8 mouse cellular contexts compared by ENCODE assay signal in the genomic region with DNA sequence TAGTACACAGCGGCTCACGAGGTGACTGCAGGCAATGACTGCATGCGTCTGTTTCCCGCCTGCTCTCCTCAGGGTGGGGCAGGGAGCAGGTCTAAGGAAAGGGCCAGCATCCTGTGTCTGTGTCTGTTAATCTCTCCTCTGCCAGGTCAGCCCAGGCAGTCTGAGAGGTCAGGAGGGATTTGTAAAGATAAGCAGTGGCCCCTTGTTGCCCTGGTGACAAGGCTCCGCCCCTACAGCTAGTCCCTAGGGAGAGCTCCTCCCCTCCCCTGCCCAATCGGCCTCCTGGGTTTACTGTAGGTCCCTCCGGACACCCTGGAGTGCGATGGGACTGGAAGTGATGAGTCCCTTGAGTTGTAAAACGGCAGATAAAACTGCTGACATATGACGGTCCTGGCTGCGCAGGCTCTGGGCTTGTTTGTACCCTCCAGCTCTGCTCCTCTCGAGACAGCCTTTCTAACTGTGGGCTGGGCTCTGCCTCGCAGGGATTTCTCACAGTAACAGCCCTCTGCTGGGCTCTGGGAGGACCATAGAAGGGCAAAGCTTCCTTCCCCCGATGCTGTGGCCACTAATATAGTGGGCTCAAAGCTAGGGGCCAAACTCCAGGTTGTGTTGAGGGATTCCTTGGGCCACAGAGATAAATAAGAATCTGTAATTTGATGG. TPM values are rescaled to one million over a fixed set of nuclear protein-coding genes. Genes with fewer than 3 reads are reported as not detected.
DNase-seq lines count a peak whose midpoint lies in the region; ATAC-seq and TF ChIP-seq lines count a peak whose summit lies in the region.

No protein-coding gene starts in this region.

- no peaks in the 10 kb centered on the region for H3K36me3 ChIP-seq in embryonic facial prominence, embryonic 13.5 days
- peaks cover 22% of the 10 kb centered on the region for H3K36me3 ChIP-seq in hindbrain, embryonic 10.5 days
- no peaks in the 10 kb centered on the region for H3K36me3 ChIP-seq in limb, embryonic 14.5 days (ENCODE audit: control insufficient read depth, insufficient read depth, low read length)
- H3K36me3 ChIP-seq in midbrain, embryonic 15.5 days (replicated peaks), result no peaks in the 10 kb centered on the region

- peak overlapping the region; percentile 20; the same call in 1 of the 2 replicates for H3K4me3 ChIP-seq in embryonic facial prominence, embryonic 13.5 days
- H3K4me3 ChIP-seq in hindbrain, embryonic 10.5 days, result peak overlapping the region; percentile 44
- no peak overlapping the region for H3K4me3 ChIP-seq in limb, embryonic 14.5 days (replicated peaks; ENCODE audit: low read length)
- H3K4me3 ChIP-seq in midbrain, embryonic 15.5 days, result peak overlapping the region; percentile 8; the same call in 1 of the 2 replicates

- H3K27ac ChIP-seq in embryonic facial prominence, embryonic 13.5 days, result no peak overlapping the region
- H3K27ac ChIP-seq in hindbrain, embryonic 10.5 days, result peak overlapping the region; percentile 79
- H3K27ac ChIP-seq in limb, embryonic 14.5 days (replicated peaks; ENCODE audit: low read depth, low read length), result no peak overlapping the region
- H3K27ac ChIP-seq in midbrain, embryonic 15.5 days, result 0 out of 2 replicates have a peak overlapping the region, but pooled peaks have one; percentile 21

- peak overlapping the region; percentile 17; the same call in 1 of the 2 replicates for H3K9ac ChIP-seq in embryonic facial prominence, embryonic 13.5 days
- peak overlapping the region; percentile 16; the same call in 1 of the 2 replicates for H3K9ac ChIP-seq in limb, embryonic 14.5 days (ENCODE audit: low read depth, low read length, severe bottlenecking)
- no peak overlapping the region for H3K9ac ChIP-seq in midbrain, embryonic 15.5 days

- peaks cover 40% of the 10 kb centered on the region for H3K4me1 ChIP-seq in embryonic facial prominence, embryonic 13.5 days
- H3K4me1 ChIP-seq in hindbrain, embryonic 10.5 days (replicated peaks), result peaks cover 76% of the 10 kb centered on the region
- peaks cover 40% of the 10 kb centered on the region for H3K4me1 ChIP-seq in limb, embryonic 14.5 days (ENCODE audit: control insufficient read depth, insufficient read depth, low read length)
- H3K4me1 ChIP-seq in midbrain, embryonic 15.5 days, result peaks cover 50% of the 10 kb centered on the region

- H3K9me3 ChIP-seq in embryonic facial prominence, embryonic 13.5 days, result no peaks in the 10 kb centered on the region
- H3K9me3 ChIP-seq in hindbrain, embryonic 10.5 days, result no peaks in the 10 kb centered on the region
- H3K9me3 ChIP-seq in limb, embryonic 14.5 days (ENCODE audit: control insufficient read depth, low read length), result no peaks in the 10 kb centered on the region
- no peaks in the 10 kb centered on the region for H3K9me3 ChIP-seq in midbrain, embryonic 15.5 days

- 3% methylated on average over 14 of the region's 14 CpGs for WGBS in embryonic facial prominence, embryonic 13.5 days
- under 1% methylated on average over 14 of the region's 14 CpGs for WGBS in hindbrain, embryonic 10.5 days
- 5% methylated on average over 14 of the region's 14 CpGs for WGBS in limb, embryonic 14.5 days
- 1% methylated on average over 14 of the region's 14 CpGs for WGBS in midbrain, embryonic 15.5 days

- peak overlapping the region; percentile 53 for H3K4me2 ChIP-seq in embryonic facial prominence, embryonic 13.5 days
- H3K4me2 ChIP-seq in limb, embryonic 14.5 days (replicated peaks; ENCODE audit: low read depth, low read length, severe bottlenecking), result peak overlapping the region; percentile 30; the same call in 1 of the 2 replicates
- H3K4me2 ChIP-seq in midbrain, embryonic 15.5 days, result peak overlapping the region; percentile 40

- H3K27me3 ChIP-seq in embryonic facial prominence, embryonic 13.5 days, result peaks cover 53% of the 10 kb centered on the region
- H3K27me3 ChIP-seq in hindbrain, embryonic 10.5 days (ENCODE audit: insufficient read depth, poor library complexity, severe bottlenecking), result peaks cover 21% of the 10 kb centered on the region; the same call in 1 of the 2 replicates
- H3K27me3 ChIP-seq in limb, embryonic 14.5 days (ENCODE audit: control insufficient read depth, insufficient read depth, low read length), result no peaks in the 10 kb centered on the region; the same call in 1 of the 2 replicates
- no peaks in the 10 kb centered on the region for H3K27me3 ChIP-seq in midbrain, embryonic 15.5 days (replicated peaks)

- no peak for TF ChIP-seq POLR2A in limb, embryonic 14.5 days (IDR thresholded peaks at IDR 0.05; ENCODE audit: borderline replicate concordance, extremely low read depth, insufficient read depth, insufficient read length)

- ATAC-seq in embryonic facial prominence, embryonic 13.5 days (ENCODE audit: insufficient number of reproducible peaks, insufficient read depth, low FRiP score, low TSS enrichment, low read depth), result no peak
- ATAC-seq in limb, embryonic 14.5 days (ENCODE audit: low FRiP score, low read depth), result no peak
- ATAC-seq in midbrain, embryonic 15.5 days (replicated peaks), result 0 out of 2 replicates have a peak, but pooled peaks have one; percentile 11

- DNase-seq in adrenal gland, adult 2 months, result peak; percentile 82
- peak; percentile 85 for DNase-seq in hindbrain, embryonic 10.5 days (ENCODE audit: low spot score)
- no peak for DNase-seq in limb, embryonic 14.5 days (ENCODE audit: low spot score)
- peak; percentile 62 for DNase-seq in testis, postnatal 10 days (ENCODE audit: low spot score)
- no peak for DNase-seq in layer of hippocampus, adult 8-10 months (ENCODE audit: low spot score in 2 of 2)
- no peak for DNase-seq in frontal cortex, postnatal 14 days (ENCODE audit: low spot score in 2 of 2)

RNA-seq across cellular contexts. Expression of a gene that starts 4.4 kb away (rescaled TPM):
- total RNA-seq in adrenal gland, adult 2 months (2021), result under 1 TPM; 0.32 to 0.73 TPM
- 0.47 and 0.86 TPM in 2 replicates for polyA plus RNA-seq in adrenal gland, adult 2 months (2012; rRNA removed)
- 0.22 and 0.56 TPM in 2 replicates for polyA plus RNA-seq in embryonic facial prominence, embryonic 13.5 days (2015; fragmentation: Nextera tagmentation; extraction: Ambion mirVana)
- 19.5 and 20.5 TPM in 2 replicates for polyA plus RNA-seq in hindbrain, embryonic 10.5 days (2016; fragmentation: Nextera tagmentation; extraction: Ambion mirVana)
- 0.60 and 0.78 TPM in 2 replicates for polyA plus RNA-seq in limb, embryonic 14.5 days (2012; rRNA removed)
- 0.28 and 0.41 TPM in 2 replicates for polyA plus RNA-seq in limb, embryonic 14.5 days (2014; fragmentation: Nextera tagmentation; extraction: Ambion mirVana)
- 5.6 and 6.4 TPM in 2 replicates for polyA plus RNA-seq in midbrain, embryonic 15.5 days (2015; fragmentation: Nextera tagmentation; extraction: Ambion mirVana)
- 1 to 10 TPM; 2.8 to 6.0 (median 4.7) TPM for total RNA-seq in layer of hippocampus, adult 8-10 months (2022)

Comparison
In these comparisons a context has a peak if more than half of its experiments do, and no peak if none do; other contexts are left out.
1. DNase-seq: peak in adrenal gland, adult 2 months (single experiment), hindbrain, embryonic 10.5 days (single experiment) and testis, postnatal 10 days (single experiment); none in limb, embryonic 14.5 days (single experiment), layer of hippocampus, adult 8-10 months (0 of 2) and frontal cortex, postnatal 14 days (0 of 2).
2. H3K27ac ChIP-seq: peak in hindbrain, embryonic 10.5 days (single experiment) and midbrain, embryonic 15.5 days (single experiment); none in embryonic facial prominence, embryonic 13.5 days (single experiment) and limb, embryonic 14.5 days (single experiment).
3. Peak in every context shown above with its lines, with median percentiles within 50 percentile points of each other: H3K4me2 ChIP-seq.